Mouse (Mus musculus): ENCODE data around the gene Tssk2.

Tssk2 gene

GRCm38 (mm10) chr16:17949421-17949877 is 51.0 kb downstream of the Tssk2 start:
- DNase-seq (ENCODE audit: low spot score): peak; percentile 54

Measured in urinary bladder, postnatal 14 days (tissue).